Mouse (Mus musculus): ENCODE results near the gene Gm906.

- no peak for TF ChIP-seq CTCF (IDR thresholded peaks at IDR 0.05; ENCODE audit: control insufficient read depth, insufficient read depth, insufficient read length)
- TF ChIP-seq USF1 (IDR thresholded peaks at IDR 0.05; ENCODE audit: low read depth) = no peak
- no peak for TF ChIP-seq MYOG (IDR thresholded peaks at IDR 0.05; ENCODE audit: control insufficient read depth, extremely low read depth, insufficient read length)
- TF ChIP-seq MAX (IDR thresholded peaks at IDR 0.05) = no peak
- TF ChIP-seq MYOD1 (IDR thresholded peaks at IDR 0.05; ENCODE audit: control insufficient read depth, insufficient read length, low read depth) = no peak
Observed at GRCm38 (mm10) chr13:50207966-50208365, 42.1 kb downstream of the Gm906 start.
